In the genomic region with DNA sequence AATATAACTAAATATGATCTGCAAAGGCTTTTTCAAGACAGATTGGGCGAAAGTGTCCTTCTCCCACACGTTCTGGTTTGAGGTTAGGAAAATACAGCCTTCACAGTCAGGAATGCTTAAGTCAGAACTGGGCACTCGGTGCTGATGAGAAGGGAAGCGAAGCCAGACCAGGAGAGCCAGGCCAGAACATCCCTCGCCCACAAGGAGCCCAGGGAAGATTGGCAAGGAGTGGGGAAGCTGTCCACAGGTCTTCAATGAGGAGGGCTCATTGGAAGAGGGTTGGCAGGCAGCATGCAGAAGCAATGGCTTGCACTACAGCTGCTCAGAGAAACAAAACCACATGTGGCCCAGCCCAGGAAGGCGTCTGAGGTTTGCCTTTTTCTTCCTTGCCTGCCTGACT, we compare ENCODE assay signal across 17 mouse cellular contexts.
A peak's percentile ranks its signal among the peaks of the same experiment; 100 is the strongest.
DNase-seq lines count a peak whose midpoint lies in the region; ATAC-seq and TF ChIP-seq lines count a peak whose summit lies in the region.
"Had no signal": no experiment of that assay in that cellular context is flagged by ENCODE, and none has a peak within 500 bp of the region (broad histone marks: within the 10 kb centered on the region; RNA-seq: fewer than 3 reads in every experiment).

No protein-coding gene starts in this region.

- no peak for TF ChIP-seq CTCF in heart, adult 2 months (IDR thresholded peaks at IDR 0.05)

- intact Hi-C loops in heart, adult 2 months (cut with DNase I) = no loop called here

- H3K4me3 ChIP-seq in forebrain, embryonic 10.5 days = no peak overlapping the region
- no peak overlapping the region for H3K4me3 ChIP-seq in forebrain, embryonic 15.5 days
- H3K4me3 ChIP-seq in heart, embryonic 16.5 days (ENCODE audit: low read length) = peak overlapping the region; percentile 7; the same call in 1 of the 2 replicates
- H3K4me3 ChIP-seq in heart, adult 2 months = no peak overlapping the region
- H3K4me3 ChIP-seq: left cerebral cortex, adult 2 months; liver, embryonic 12.5 days; megakaryocyte, embryonic 14.5 days had no signal

- H3K27me3 ChIP-seq in forebrain, embryonic 10.5 days (ENCODE audit: poor library complexity, severe bottlenecking) = no peaks in the 10 kb centered on the region
- H3K27me3 ChIP-seq in forebrain, embryonic 15.5 days = no peaks in the 10 kb centered on the region
- no peaks in the 10 kb centered on the region for H3K27me3 ChIP-seq in heart, embryonic 16.5 days (ENCODE audit: control insufficient read depth, insufficient read depth, low read length)
- H3K27me3 ChIP-seq in heart, adult 2 months (ENCODE audit: control insufficient read depth, insufficient read depth, low read length) = no peaks in the 10 kb centered on the region
- H3K27me3 ChIP-seq: liver, embryonic 12.5 days; megakaryocyte, embryonic 14.5 days had no signal

- TF ChIP-seq POLR2A in heart, adult 2 months (IDR thresholded peaks at IDR 0.05; ENCODE audit: insufficient read depth, low read depth, low read length) = no peak

- no peaks in the 10 kb centered on the region for H3K79me2 ChIP-seq in heart, adult 2 months (replicated peaks; ENCODE audit: control insufficient read depth, insufficient read depth, low read length)

- DNase-seq in forebrain, embryonic 10.5 days (ENCODE audit: extremely low spot score, low spot score) = no peak
- no peak for DNase-seq in heart, adult 2 months
- peak; percentile 19 for DNase-seq in 3T3-L1 (ENCODE audit: low read depth, low spot score)
- DNase-seq in gastrocnemius, postnatal 25 days = peak; percentile 36
- DNase-seq in embryo, embryonic 10.5 days (ENCODE audit: low spot score) = no peak
- DNase-seq in urinary bladder, adult 18-20 months (ENCODE audit: low spot score in 2 of 2) = no peak
- DNase-seq: adrenal gland, postnatal 10 days; B cell, adult 2 months; cerebellum, adult 9-10 months; kidney, adult 2 months; kidney, postnatal 4 days had no signal

- no peaks in the 10 kb centered on the region for H3K36me3 ChIP-seq in forebrain, embryonic 10.5 days (replicated peaks)
- H3K36me3 ChIP-seq in forebrain, embryonic 15.5 days = no peaks in the 10 kb centered on the region
- no peaks in the 10 kb centered on the region for H3K36me3 ChIP-seq in heart, embryonic 16.5 days (ENCODE audit: control insufficient read depth, insufficient read depth)
- no peaks in the 10 kb centered on the region for H3K36me3 ChIP-seq in heart, adult 2 months (ENCODE audit: control insufficient read depth, insufficient read depth, low read length)
- H3K36me3 ChIP-seq: liver, embryonic 12.5 days had no signal

- H3K9me3 ChIP-seq in forebrain, embryonic 10.5 days = no peaks in the 10 kb centered on the region
- no peaks in the 10 kb centered on the region for H3K9me3 ChIP-seq in forebrain, embryonic 15.5 days
- H3K9me3 ChIP-seq in heart, embryonic 16.5 days (replicated peaks; ENCODE audit: control insufficient read depth, low read length) = no peaks in the 10 kb centered on the region
- H3K9me3 ChIP-seq: liver, embryonic 12.5 days had no signal

- TF ChIP-seq EP300 in heart, adult 2 months (IDR thresholded peaks at IDR 0.05; ENCODE audit: insufficient read depth, low read depth, low read length) = no peak

- H3K27ac ChIP-seq in forebrain, embryonic 10.5 days = 0 out of 2 replicates have a peak overlapping the region, but pooled peaks have one; percentile 26
- no peak overlapping the region for H3K27ac ChIP-seq in forebrain, embryonic 15.5 days (replicated peaks)
- H3K27ac ChIP-seq in heart, embryonic 16.5 days (ENCODE audit: low read length) = no peak overlapping the region
- H3K27ac ChIP-seq in heart, adult 2 months = no peak overlapping the region
- H3K27ac ChIP-seq: left cerebral cortex, adult 2 months; liver, embryonic 12.5 days had no signal

- H3K4me2 ChIP-seq in forebrain, embryonic 15.5 days (replicated peaks) = no peak overlapping the region
- peak overlapping the region; percentile 42 for H3K4me2 ChIP-seq in heart, embryonic 16.5 days (ENCODE audit: low read depth, low read length)
- H3K4me2 ChIP-seq: liver, embryonic 12.5 days had no signal

- peaks cover 12% of the 10 kb centered on the region for H3K4me1 ChIP-seq in forebrain, embryonic 10.5 days
- no peaks in the 10 kb centered on the region for H3K4me1 ChIP-seq in forebrain, embryonic 15.5 days
- peaks cover 8% of the 10 kb centered on the region for H3K4me1 ChIP-seq in heart, embryonic 16.5 days (ENCODE audit: control insufficient read depth, insufficient read depth, low read length)
- H3K4me1 ChIP-seq in heart, adult 2 months (ENCODE audit: control insufficient read depth, insufficient read depth, low read length) = no peaks in the 10 kb centered on the region
- H3K4me1 ChIP-seq: liver, embryonic 12.5 days; megakaryocyte, embryonic 14.5 days had no signal

- 72% methylated on average over 6 of the region's 6 CpGs for WGBS in forebrain, embryonic 10.5 days
- 62% methylated on average over 6 of the region's 6 CpGs for WGBS in forebrain, embryonic 15.5 days
- 40% methylated on average over 6 of the region's 6 CpGs for WGBS in heart, embryonic 16.5 days
- 43% methylated on average over 6 of the region's 6 CpGs for WGBS in heart, adult 2 months

- no peak overlapping the region for H3K9ac ChIP-seq in forebrain, embryonic 15.5 days (replicated peaks)
- H3K9ac ChIP-seq in heart, embryonic 16.5 days (ENCODE audit: low read length) = no peak overlapping the region
- no peak overlapping the region for H3K9ac ChIP-seq in heart, adult 2 months (ENCODE audit: low read depth, low read length)
- H3K9ac ChIP-seq: liver, embryonic 12.5 days had no signal

- no peak for ATAC-seq in forebrain, embryonic 15.5 days (replicated peaks)
- ATAC-seq in heart, embryonic 16.5 days (replicated peaks; ENCODE audit: extremely low read depth, insufficient read depth, low FRiP score) = no peak
- ATAC-seq: forebrain, embryonic 14.5 days; liver, embryonic 12.5 days had no signal

Comparison
In these comparisons a context has a peak if more than half of its experiments do, and no peak if none do; other contexts are left out.
1. DNase-seq: peak in 3T3-L1 (single experiment) and gastrocnemius, postnatal 25 days (single experiment); none in forebrain, embryonic 10.5 days (single experiment), heart, adult 2 months (0 of 2), embryo, embryonic 10.5 days (single experiment) and urinary bladder, adult 18-20 months (0 of 2).